Mouse (Mus musculus): ENCODE data around the gene Gm20738. TPM values are rescaled to one million over a fixed set of nuclear protein-coding genes. Genes with fewer than 3 reads are reported as not detected.

The Gm20738 gene
- polyA plus RNA-seq (2017; shearing (Covaris generic)) = not detected

GRCm38 (mm10) chrY:37957511-37957910, at the start of gene Gm20738:
Gm20738 (plus strand) TSS chrY:37957811.

All from inflammation-experienced regulatory T-cells (primary cell).